Mouse (Mus musculus): ENCODE results near the gene Atp13a5. TPM values are rescaled to one million over a fixed set of nuclear protein-coding genes. Genes with fewer than 3 reads are reported as not detected.

Atp13a5 gene
- polyA plus RNA-seq (2012; rRNA removed): 0.61 and 1.0 TPM in 2 replicates

DNA sequence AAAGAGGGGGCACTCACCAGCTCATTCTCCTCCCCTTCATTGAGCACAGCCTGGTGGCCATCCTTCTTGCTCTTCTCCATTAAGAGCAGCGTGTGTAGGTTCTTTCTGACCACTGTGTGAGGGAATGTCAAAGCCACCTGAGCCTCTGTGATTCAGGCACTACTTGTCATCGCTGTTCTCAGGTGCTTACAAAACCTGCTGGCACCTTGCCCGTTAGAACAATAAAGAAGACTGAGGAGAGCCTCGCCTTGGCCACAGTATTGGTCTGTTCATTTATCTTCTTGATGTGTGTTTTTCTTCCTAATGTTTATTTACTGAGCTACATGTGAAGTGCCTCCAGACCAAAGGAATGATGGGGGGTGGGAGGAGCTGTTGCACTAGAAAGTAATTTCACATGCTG is at the start of gene Atp13a5:
Atp13a5 (minus strand) TSS at position 275 of the 400 bp plus-strand sequence.
- DNase-seq (ENCODE audit: low read depth): peak; percentile 5
- TF ChIP-seq CTCF (IDR thresholded peaks at IDR 0.05; ENCODE audit: borderline replicate concordance, extremely low read depth, insufficient read depth, insufficient read length) (no peak), POLR2A (IDR thresholded peaks at IDR 0.05; ENCODE audit: borderline replicate concordance, extremely low read depth, insufficient read depth, insufficient read length, poor library complexity, severe bottlenecking) (no peak)

DNA sequence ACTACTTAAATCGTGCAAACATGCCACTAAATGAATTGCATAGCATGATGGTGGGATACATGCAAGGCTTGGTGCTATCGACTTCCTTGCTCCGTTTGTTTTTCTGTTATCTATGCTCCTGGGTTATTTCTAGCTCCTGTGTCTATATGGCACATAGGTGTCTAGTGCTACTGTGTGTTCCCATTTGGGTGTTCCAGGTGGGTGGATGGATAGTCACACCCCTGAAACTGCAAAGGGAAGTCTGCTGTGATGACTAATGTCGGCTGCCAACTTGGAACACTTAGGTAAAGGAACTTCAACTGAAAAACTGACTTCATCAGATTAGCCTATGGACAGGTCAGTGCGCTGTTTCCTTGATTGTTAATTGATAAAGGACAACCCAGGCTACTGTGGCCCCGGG is 36.3 kb upstream of the Atp13a5 start:
- TF ChIP-seq POLR2A (IDR thresholded peaks at IDR 0.05; ENCODE audit: borderline replicate concordance, extremely low read depth, insufficient read depth, insufficient read length, poor library complexity, severe bottlenecking) (no peak), CTCF (IDR thresholded peaks at IDR 0.05; ENCODE audit: borderline replicate concordance, extremely low read depth, insufficient read depth, insufficient read length) (no peak)
- no peak for DNase-seq (ENCODE audit: low read depth)

DNA sequence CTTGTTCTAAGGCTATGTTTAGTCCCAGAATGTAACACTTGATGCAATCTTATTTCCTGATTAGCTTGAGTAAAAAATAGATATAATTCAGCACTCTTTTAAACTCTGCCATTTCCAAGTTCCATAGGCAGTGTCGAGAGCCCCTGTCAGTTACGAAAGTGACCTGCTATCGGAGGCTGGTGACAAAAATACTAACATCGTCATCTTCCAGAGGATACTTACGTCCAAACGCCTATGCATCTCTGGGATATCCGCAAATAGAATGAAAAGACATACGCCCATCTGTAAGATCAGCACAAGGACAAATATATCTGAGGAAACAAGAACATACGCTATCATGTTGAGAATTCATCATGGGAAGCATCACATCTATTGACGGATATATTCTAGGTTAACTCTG is 28.8 kb upstream of the Atp13a5 start:
- DNase-seq (ENCODE audit: low read depth): no peak
- no peak for TF ChIP-seq POLR2A (IDR thresholded peaks at IDR 0.05; ENCODE audit: borderline replicate concordance, extremely low read depth, insufficient read depth, insufficient read length, poor library complexity, severe bottlenecking)
- TF ChIP-seq CTCF (IDR thresholded peaks at IDR 0.05; ENCODE audit: borderline replicate concordance, extremely low read depth, insufficient read depth, insufficient read length): no peak

DNA sequence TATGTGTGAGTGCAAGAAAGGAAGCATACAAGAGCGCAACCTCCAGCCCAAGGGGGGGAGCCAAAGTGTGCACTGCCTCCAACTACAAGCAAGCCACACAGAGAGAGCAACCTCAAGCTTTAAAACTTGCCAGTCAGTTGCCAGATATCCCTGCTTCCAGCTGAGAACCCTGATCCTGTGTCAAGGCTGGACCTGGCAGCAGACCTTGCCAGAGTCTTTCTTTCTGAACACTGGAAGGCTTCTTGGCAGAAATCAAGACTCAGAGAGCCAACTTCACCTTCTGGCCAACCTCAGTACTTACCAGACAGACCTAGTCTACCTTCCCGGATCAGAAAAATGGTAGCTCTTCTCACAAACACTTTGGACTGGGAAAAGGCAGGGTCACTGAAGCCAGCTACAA is 20.5 kb upstream of the Atp13a5 start:
- peak; percentile 19 for DNase-seq (ENCODE audit: low read depth)

DNA sequence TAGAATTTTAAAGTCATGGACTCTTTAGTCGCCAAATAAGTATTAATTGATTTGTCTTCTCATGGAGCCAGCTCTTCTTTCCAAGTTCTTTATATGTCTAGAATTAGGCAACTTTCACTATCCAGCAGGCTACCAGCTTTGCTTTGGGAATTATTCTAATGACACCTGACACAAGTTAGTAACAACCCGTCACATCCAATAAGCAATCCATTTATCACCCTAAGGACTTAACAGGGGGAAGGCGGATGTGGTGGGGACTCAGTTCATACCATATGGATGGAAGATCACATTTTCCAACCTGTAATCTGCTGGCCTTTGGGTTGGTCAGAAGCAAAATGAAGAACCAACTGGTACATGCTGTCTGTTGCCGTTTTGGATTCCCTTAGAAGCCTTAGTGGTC is 6.2 kb upstream of the Atp13a5 start:
- TF ChIP-seq POLR2A (IDR thresholded peaks at IDR 0.05; ENCODE audit: borderline replicate concordance, extremely low read depth, insufficient read depth, insufficient read length, poor library complexity, severe bottlenecking) (no peak), CTCF (IDR thresholded peaks at IDR 0.05; ENCODE audit: borderline replicate concordance, extremely low read depth, insufficient read depth, insufficient read length) (no peak)
- DNase-seq (ENCODE audit: low read depth): no peak

More for the DNA sequence above, 20.5 kb upstream of the Atp13a5 start:
- TF ChIP-seq POLR2A (IDR thresholded peaks at IDR 0.05; ENCODE audit: borderline replicate concordance, extremely low read depth, insufficient read depth, insufficient read length, poor library complexity, severe bottlenecking) (no peak), CTCF (IDR thresholded peaks at IDR 0.05; ENCODE audit: borderline replicate concordance, extremely low read depth, insufficient read depth, insufficient read length) (no peak)

DNA sequence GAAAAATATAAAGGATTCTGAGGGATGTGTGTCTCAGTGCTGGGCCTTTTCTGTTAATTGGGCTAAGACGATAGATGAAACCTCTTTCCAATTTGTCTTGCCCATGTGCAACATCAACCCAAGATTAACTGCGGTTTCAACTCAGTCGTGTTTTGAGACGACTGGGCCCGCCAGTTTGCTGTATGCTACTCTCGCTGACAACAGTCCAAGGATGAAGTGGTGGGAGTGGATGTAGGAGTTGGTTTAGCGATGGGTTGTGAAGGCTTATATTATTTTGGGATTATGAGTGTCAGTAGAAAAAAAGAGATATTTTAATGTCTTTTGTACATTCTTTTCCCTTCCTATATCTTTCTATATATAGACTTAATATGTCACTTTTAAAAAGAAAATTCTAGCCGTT is 3.9 kb downstream of the Atp13a5 start:
- TF ChIP-seq POLR2A (IDR thresholded peaks at IDR 0.05; ENCODE audit: borderline replicate concordance, extremely low read depth, insufficient read depth, insufficient read length, poor library complexity, severe bottlenecking) (no peak), CTCF (IDR thresholded peaks at IDR 0.05; ENCODE audit: borderline replicate concordance, extremely low read depth, insufficient read depth, insufficient read length) (no peak)
- no peak for DNase-seq (ENCODE audit: low read depth)

DNA sequence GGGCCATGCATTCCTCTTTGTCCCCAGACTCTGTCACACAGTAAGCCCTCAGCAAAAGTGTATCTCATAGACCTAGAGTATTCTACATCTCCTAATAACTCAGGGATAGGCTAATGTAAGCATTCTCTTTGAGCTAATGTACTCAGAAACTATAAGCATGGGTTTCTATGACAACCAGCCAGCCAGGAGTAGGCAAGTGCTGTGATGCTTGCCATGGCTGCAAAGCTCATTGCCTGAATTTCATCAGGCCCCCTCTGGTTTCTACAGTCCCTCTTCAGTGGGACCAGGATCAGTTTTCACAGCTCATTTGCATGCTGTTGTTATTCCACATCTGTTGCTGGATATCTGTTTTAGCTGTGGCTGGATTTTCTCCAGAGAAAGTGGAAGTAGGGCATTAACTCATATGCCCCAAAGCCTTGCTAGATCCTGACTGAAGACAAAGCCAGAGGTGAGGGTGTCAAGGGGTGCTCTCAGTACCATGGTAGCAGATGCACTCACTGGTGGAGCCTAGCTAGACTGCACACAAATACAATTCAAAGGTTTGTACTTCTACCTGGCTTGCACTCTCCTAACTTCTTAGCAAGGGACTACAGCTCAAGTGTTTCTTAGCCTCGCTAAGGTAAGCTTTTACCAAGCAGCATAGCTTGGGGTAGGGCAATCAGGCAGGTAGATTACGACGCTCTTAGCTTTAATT is 47.0 kb downstream of the Atp13a5 start:
- peak; percentile 82 for DNase-seq (ENCODE audit: low read depth)
- TF ChIP-seq POLR2A (IDR thresholded peaks at IDR 0.05; ENCODE audit: borderline replicate concordance, extremely low read depth, insufficient read depth, insufficient read length, poor library complexity, severe bottlenecking) (no peak), CTCF (IDR thresholded peaks at IDR 0.05; ENCODE audit: borderline replicate concordance, extremely low read depth, insufficient read depth, insufficient read length) (no peak)

DNA sequence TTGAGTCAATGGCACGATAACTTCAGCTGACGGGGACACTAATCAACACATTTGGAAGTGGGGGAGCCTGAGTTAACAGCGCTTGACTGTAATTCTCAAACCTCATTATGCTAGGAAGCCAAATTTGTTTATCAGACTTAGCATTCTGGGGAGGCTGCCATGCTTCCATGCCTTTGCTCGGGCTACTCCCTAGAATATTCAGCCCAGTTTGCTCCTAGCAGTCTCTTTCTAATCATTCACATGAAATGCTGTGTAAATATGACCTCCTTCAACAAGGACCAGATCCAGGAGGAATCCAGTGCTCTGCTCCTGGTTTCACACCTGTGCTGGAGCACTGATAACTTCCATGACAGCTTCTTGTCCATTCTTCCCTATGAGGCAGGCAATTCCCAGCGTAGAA is 47.6 kb downstream of the Atp13a5 start:
- DNase-seq (ENCODE audit: low read depth): peak; percentile 26
- no peak for TF ChIP-seq CTCF (IDR thresholded peaks at IDR 0.05; ENCODE audit: borderline replicate concordance, extremely low read depth, insufficient read depth, insufficient read length)
- no peak for TF ChIP-seq POLR2A (IDR thresholded peaks at IDR 0.05; ENCODE audit: borderline replicate concordance, extremely low read depth, insufficient read depth, insufficient read length, poor library complexity, severe bottlenecking)

DNA sequence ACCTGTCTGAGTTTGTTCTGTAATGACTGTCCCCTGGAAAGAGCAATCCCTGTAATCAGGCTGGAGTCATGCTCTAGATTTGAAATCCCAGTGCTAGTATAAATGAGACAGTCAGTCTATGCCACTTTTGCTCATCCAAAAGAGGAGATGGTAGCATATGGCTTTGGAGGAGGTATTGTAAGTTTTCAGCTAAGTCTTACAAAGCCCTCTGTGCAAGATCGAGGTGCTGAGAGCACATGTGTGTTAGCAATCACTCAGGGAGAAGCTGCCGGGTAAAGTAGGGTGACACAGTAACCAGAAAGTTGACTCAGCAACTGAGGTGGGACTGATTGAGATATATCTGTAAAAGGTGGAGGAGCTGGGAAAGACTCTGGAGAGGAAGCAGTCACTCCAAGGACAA is 49.3 kb downstream of the Atp13a5 start:
- no peak for DNase-seq (ENCODE audit: low read depth)
- TF ChIP-seq CTCF (IDR thresholded peaks at IDR 0.05; ENCODE audit: borderline replicate concordance, extremely low read depth, insufficient read depth, insufficient read length) (no peak), POLR2A (IDR thresholded peaks at IDR 0.05; ENCODE audit: borderline replicate concordance, extremely low read depth, insufficient read depth, insufficient read length, poor library complexity, severe bottlenecking) (no peak)

DNA sequence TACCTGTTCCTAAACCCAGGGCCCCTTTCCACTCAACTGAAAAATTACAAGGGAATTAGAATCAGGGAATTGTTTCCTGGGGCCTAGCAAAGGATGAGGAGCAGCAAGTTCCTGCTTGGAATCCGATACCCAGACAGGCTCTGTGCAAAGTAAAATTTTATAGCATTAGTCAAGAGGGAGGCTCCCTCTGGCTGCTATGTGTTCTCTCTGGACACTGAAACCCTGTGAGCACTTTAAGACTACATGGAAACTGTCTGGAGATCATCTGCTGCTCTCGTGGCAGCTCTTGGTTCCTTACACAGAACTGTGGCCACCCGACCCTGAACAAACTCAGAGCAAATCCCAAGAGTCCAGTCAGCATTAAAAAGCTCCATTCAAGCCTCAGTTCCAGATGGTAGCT is 50.6 kb downstream of the Atp13a5 start:
- no peak for DNase-seq (ENCODE audit: low read depth)
- TF ChIP-seq CTCF (IDR thresholded peaks at IDR 0.05; ENCODE audit: borderline replicate concordance, extremely low read depth, insufficient read depth, insufficient read length): no peak
- TF ChIP-seq POLR2A (IDR thresholded peaks at IDR 0.05; ENCODE audit: borderline replicate concordance, extremely low read depth, insufficient read depth, insufficient read length, poor library complexity, severe bottlenecking): no peak

DNA sequence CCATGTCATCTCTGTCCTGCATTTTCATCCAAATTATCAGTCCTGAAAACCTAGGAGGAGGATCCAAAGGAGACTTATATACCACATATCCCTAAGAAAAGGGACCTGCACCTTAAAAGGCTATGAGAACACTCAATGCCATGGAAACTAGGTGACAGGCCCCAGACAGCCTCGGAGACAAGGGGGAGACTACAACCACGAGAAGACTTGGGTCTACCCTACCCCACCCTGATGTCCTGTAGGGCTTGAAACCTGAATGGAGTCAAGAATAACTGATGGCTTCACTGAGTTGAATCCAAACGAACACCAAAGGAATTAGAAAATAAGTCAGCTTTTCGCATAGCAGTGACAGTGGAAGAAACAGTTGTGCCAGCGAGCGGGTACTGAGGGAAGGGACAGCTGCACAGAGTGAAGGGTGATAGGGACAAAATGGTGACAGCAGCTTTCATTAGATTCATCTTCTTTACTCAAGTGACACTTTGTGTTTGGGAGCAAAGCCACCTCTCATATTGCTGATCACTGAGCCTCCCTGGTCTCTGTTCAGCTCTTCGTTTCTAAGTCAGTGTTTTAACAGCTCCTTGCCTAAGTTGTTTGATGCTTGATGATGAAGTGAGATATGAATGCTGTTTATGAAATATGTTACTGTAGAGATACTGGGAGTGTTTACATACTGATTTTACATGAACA is 53.2 kb downstream of the Atp13a5 start:
- no peak for DNase-seq (ENCODE audit: low read depth)
- no peak for TF ChIP-seq CTCF (IDR thresholded peaks at IDR 0.05; ENCODE audit: borderline replicate concordance, extremely low read depth, insufficient read depth, insufficient read length)
- TF ChIP-seq POLR2A (IDR thresholded peaks at IDR 0.05; ENCODE audit: borderline replicate concordance, extremely low read depth, insufficient read depth, insufficient read length, poor library complexity, severe bottlenecking): no peak

DNA sequence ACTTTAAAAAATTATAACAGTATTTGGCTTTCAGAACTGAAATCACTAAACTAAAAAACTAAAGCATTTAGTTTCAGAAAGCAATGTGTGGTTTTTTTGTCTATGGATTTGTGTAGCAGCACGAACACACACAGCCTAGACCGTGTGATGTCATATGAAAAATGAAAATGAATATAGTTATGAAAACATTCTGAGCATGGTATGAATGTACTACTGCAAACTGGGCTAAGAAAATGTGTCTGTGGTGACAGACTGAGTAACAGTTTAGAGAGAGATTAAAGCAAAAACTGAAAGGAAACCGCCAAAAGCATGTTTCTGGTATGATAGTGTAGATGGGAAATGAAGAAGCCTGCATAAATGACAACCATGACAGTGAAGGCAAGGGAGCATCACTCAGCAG is 57.8 kb downstream of the Atp13a5 start:
- no peak for TF ChIP-seq CTCF (IDR thresholded peaks at IDR 0.05; ENCODE audit: borderline replicate concordance, extremely low read depth, insufficient read depth, insufficient read length)
- no peak for TF ChIP-seq POLR2A (IDR thresholded peaks at IDR 0.05; ENCODE audit: borderline replicate concordance, extremely low read depth, insufficient read depth, insufficient read length, poor library complexity, severe bottlenecking)

More for the DNA sequence above, 57.8 kb downstream of the Atp13a5 start:
- DNase-seq (ENCODE audit: low read depth): no peak
